Mouse (Mus musculus): ENCODE results near the gene Gns. TPM values are rescaled to one million over a fixed set of nuclear protein-coding genes. Genes with fewer than 3 reads are reported as not detected.

Gene Gns
- total RNA-seq, 2 experiments from 2014 or later = 80.5 to 87.2 TPM

DNA sequence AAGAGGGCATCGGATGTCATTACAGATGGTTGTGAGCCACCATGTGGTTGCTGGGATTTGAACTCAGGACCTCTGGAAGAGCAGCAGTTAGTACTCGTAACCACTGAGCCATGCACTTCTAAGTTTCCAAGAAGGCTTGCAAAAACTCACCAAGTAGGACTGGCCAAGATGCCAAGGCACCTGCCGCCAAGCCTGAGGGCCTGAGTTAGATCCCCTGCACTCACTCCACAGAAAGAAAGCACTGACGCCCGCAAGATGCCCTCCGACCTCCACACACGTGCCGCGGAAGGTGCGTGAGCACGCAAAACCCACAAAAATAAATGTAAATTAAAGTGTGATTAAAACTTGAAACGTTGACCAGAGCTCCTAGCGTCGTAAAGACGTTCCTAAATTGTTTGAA is 584 bp upstream of the Gns start:
- DNase-seq (ENCODE audit: low spot score in 2 of 2) = no peak

- no peak for DNase-seq (ENCODE audit: low spot score in 2 of 2)
Observed at GRCm38 (mm10) chr10:121365781-121366272, 937 bp downstream of the Gns start.

- DNase-seq (ENCODE audit: low spot score in 2 of 2) = no peak
Observed at GRCm38 (mm10) chr10:121367271-121367670, 2.4 kb downstream of the Gns start.

GRCm38 (mm10) chr10:121367780-121368179 is 2.9 kb downstream of the Gns start:
- no peak for DNase-seq (ENCODE audit: low spot score in 2 of 2)

DNA sequence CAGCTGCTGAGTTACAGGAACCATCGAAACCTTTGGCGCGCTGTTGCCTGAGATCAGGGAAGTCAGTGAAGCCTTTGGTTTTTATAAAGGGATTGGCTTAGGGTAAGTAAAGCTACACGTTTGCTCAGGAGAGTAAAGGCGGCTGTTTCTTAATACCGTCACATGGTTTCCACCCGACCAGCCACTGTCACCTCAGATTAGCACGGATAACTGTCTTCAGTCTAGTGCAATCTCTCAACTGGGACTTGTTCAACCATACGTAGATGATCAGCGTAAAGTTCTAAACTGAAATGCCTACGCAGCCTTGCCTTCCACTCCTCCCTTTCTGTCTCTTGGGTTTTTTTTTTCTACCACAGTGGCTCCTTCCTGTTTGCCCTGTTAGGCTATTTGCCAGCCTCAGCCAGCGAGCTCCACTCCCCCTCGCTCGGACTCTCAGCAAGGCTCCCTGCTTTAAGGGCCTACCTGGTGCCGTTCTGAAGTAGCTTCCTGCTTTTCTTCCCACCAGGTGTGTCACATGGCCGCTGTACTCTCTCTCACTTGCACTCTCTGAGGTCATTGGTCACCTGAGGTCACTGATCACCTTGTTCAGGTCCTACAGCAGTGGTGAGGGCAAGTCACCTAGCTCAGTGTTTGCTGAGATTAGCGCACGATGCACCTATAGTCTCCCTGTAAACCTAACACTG is 4.0 kb downstream of the Gns start:
- no peak for DNase-seq (ENCODE audit: low spot score in 2 of 2)

GRCm38 (mm10) chr10:121370777-121371176 is 5.9 kb downstream of the Gns start:
- no peak for DNase-seq (ENCODE audit: low spot score in 2 of 2)

DNA sequence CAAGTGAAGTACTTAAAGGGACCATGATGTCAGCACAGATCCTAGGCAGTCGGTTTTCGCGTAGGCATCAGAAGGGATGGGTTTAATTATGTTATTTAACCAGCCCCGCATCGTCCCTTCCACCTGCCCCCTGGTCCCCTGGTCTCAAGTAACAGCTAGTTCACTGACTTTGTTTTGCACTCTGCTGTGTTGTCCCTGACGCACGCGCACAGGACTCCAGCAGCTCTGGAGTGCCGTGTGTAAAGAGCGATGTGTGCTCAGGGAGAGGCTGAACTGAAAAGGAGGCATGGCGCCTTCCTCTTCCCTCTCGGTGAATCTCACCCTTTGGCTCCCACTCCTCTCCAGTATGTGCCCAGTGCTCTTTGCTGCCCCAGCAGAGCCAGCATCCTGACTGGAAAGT is 9.1 kb downstream of the Gns start:
- DNase-seq (ENCODE audit: low spot score in 2 of 2) = no peak

DNA sequence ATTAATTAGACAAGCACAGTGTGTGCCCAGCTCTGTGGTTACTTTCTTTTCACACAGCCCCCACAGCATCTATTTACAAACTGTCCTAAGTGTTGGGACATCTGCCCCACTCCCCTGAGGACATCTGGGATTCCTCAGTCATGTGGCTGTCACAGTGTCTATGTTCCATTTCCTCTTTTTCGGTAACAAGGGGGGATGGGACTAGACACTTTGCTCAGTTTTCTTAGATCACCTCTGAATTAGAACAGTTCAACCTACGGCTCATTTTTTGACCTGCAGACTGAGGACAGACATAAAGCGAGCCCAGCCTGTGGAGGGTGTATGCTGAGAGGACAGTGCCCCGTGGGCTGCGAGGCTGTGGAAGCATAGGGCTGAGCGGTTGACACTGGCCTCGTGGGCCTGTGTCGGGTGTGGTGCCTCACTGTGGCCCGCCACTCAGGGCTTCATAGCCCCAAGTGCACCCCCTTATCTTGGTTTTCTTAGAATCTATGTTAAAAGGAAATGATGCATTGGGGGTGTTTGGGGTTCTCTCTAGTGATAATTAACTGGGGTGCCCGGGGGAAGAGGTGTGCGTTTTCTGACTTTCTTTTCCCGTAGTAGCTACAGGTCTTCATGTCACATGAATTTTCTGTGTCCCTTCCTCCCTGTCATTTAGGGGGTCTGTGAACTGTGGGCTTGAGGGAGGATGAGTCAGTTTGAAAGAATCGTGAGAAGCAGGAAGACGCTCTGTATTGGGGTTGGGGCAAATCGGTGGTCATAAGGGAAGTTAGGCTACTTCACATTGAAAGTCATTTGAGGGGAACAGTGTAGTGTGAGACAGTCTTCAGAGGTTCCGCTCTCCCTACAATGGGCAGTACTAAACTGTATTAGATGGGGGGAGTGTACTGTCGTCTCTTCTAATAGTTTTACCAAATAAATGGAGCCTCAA is 10.1 kb downstream of the Gns start:
- DNase-seq (ENCODE audit: low spot score in 2 of 2) = peak in 1 of 2 experiments; percentile 60

DNA sequence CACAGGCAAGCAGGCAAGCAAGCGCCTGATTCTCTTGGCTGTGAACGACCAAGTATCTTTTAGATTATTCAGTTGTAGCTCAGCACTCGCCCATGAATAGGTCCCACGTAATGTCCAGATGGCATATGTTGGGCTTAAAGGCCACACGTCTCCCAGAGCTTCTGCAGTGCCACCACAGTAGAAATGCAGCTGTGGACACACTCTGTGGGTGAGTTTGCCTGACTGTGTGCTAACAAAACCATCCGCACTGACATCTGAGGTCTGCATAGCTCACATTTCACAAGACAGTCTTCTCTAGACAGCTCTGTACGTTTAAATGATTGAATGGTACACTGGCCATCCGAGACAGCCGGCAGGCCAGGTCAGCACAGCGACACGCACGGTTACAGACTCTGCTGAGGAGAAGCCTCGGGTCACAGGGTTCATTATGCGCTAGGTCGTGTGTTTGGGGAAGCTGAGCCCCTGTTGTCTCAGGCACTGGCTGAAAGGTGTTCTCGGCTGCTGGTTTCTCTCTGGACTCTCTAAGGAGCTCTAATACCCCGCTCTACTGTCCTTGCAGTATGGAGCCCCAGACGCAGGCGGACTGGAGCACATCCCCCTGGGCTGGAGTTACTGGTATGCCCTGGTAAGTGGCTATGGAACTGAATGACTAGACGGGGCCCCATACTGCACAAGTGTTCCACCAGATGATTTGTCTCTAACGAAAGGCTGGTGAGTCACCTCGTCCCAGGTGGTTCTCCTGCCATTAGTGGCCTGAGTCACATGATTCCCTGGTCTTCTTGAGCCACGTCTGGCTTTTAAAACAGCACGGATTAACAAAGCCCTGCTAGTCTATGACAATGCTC is 11.0 kb downstream of the Gns start:
- DNase-seq (ENCODE audit: low spot score in 2 of 2) = no peak

GRCm38 (mm10) chr10:121376530-121377271 is 11.8 kb downstream of the Gns start:
- no peak for DNase-seq (ENCODE audit: low spot score in 2 of 2)

- DNase-seq (ENCODE audit: low spot score in 2 of 2) = no peak
Observed at GRCm38 (mm10) chr10:121379387-121379786, 14.5 kb downstream of the Gns start.

DNA sequence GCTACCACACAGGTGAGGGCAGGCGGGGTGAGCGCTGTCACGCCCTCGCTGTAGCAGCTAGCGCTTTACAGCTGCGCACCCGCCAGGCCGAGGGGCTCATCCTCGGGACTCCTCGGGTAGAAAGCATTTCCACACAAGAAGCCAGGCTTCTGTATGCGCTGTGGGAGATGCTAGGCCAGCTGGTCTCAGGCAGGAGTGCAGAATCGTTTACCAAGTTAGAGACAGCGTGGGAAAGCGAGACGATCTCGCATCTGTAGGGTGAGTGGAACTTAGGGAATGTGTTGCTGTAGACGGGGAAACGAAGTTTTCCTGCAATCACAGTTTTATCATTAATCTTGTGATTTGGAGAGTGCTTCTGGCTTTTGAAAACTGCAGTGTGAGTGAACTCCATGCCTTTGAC is 16.4 kb downstream of the Gns start:
- no peak for DNase-seq (ENCODE audit: low spot score in 2 of 2)

DNA sequence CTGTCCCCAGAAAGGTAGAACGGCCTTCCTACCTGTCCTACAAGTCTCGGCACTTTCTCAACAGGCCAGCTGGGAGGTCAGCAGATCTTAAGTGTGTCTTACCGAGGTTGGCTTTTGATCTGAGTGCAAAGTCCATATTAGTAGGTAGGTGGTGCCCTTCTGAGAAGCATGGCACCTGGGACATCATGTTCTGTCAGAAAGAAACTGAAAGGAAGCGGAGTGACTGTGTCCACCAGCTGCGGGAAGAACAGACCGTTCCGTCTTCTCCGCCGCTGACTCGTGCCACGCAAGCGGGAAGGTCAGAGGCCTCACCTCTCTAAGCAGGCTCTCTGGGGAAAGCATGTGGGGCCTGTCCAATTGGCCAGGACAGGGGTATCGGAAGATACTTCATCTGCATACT is 19.8 kb downstream of the Gns start:
- DNase-seq (ENCODE audit: low spot score in 2 of 2) = no peak

DNA sequence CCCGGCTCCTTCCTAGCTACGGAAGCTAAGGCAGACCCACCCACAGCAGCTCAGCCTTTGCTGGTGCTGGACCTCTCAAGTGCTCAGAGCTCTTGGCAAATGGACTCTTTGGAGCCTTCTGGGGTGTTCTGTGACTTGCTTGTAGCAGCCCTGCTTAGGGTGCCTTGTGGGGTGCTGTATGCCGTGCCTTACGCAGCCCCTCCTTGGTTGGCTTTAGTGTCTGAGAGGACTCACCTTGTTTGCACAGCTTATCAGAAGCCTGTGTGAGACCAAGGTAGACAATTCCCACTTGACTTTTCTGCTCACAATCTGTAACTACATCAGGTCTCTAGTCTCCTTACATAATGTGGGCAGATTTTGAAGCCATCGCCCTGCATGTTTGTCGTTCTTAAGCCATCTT is 20.8 kb downstream of the Gns start:
- DNase-seq (ENCODE audit: low spot score in 2 of 2) = no peak

- no peak for DNase-seq (ENCODE audit: low spot score in 2 of 2)
Observed at GRCm38 (mm10) chr10:121386347-121386746, 21.5 kb downstream of the Gns start.

DNA sequence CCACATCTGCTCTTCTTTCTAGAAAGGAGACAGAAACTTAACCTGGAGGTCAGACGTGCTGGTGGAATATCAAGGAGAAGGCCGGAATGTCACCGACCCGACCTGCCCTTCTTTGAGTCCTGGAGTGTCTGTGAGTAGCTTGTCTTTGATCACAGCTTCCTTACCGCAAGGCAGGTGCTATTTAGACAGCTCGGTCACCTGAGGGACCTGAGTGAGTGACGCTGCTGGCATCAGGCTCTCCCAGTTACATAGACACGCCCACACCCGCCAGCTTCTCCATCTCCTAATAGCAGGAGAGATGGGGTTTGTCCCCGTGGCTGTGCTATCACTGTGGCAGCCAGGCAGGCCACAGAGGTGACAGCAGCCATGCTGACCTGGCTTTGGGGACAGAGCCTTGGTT is 25.7 kb downstream of the Gns start:
- no peak for DNase-seq (ENCODE audit: low spot score in 2 of 2)

- no peak for DNase-seq (ENCODE audit: low spot score in 2 of 2)
Observed at GRCm38 (mm10) chr10:121391901-121392300, 27.0 kb downstream of the Gns start.

DNA sequence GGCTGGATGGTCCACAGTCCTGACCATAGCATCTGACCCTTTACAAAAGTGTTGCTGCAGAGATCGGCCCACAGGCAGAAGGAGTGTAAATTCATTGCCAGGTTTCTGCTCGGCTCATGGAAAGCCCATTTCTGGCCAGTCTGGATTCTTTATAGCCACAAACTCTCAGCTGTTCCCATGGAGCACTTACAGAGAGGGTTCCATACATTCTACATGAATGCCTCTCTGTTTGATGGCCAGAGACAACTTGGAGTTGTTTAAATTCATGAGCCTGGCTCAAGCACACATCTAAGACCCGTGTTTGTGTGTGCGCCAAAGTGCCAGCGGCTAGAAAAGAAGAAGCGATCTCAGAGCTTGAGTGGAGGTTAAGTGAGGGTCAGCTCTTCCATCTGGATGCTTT is 29.4 kb downstream of the Gns start:
- DNase-seq (ENCODE audit: low spot score in 2 of 2) = no peak

- no peak for DNase-seq (ENCODE audit: low spot score in 2 of 2)
Observed at GRCm38 (mm10) chr10:121394789-121395325, 30.0 kb downstream of the Gns start.

DNA sequence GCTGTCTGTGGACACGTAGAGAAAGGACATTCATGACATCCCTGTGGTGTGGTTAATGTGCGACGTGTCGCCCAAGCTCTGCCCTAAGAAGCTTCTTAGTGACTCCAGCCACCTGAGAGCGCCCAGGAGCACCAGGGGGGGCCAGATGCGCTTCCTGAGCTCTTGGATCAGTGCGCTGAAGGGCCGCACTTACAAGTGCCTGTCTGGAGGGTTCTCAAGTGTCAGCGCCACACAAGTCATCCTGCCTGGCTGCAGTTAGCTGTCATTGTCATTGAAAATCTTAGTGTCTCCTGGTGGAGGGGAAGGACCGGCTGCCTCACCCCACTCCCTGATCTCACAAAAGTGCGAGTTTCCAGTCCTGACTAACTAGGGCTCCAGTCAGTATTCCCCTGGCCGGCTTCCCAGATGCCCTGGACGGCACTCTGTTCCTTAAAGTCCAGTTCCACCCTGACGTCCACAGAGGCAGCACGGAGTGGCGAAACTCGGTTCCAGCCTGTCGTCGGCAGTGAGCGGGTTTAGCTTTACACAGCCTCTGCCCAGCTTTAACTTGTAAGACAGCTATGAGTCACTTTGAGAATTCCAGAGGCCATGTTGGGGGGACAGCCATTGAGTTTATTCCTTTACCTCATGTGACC is 30.8 kb downstream of the Gns start:
- no peak for DNase-seq (ENCODE audit: low spot score in 2 of 2)
